Mouse (Mus musculus): ENCODE data around the gene Pde3b.
"Not testable (repeated sequence)": the region's sequence is repeated elsewhere in the genome, so short reads cannot be mapped to it uniquely, and the experiment has no call there.

The Pde3b gene

DNA sequence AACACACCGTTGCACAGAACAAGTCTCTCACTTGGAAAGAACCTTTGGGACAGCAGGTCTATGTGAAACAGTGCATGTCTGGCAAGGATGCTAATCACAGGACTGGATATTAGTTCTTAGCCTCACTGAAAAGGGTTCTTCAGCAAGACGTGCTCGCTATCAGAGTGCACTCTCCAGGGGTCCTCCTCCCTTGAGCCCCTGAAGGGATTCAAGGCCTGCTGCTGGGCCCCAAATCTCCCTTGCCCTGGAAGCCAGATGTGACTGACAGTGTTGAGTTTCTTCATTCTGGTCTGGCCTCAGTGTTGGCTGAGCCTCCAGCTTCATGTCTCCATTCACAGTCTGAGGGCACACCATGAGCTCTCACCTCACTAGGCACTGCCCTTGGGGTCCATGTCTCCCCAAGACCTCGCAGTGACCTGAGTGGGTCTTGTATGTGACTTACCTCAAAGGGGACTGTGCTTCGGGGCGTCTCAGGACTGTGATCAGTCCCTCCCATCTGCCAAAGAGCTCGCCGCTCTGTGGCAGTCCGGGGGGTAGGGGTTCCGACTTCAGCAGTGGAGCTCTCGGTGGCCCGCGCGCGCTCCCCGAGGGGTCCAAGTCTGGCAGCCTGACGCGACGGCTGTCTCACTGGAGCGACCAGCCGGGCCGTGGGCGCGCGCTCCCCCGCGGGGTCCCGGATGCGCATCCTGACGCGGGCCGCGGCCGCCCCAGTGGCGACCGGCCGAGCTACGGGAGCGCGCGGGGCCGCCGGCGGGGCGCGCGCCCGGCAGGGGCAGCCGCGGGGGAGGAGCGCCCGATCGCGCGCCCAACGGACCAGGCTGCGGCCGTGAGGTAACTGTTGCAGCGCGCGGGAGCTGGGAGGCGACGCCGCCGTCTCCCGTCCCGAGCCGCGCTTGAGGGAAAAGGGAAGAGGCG lies at the start of gene Pde3b:
Pde3b (plus strand) TSS at position 861 of the 915 bp plus-strand sequence.
- no peak for DNase-seq (ENCODE audit: low read depth)

DNA sequence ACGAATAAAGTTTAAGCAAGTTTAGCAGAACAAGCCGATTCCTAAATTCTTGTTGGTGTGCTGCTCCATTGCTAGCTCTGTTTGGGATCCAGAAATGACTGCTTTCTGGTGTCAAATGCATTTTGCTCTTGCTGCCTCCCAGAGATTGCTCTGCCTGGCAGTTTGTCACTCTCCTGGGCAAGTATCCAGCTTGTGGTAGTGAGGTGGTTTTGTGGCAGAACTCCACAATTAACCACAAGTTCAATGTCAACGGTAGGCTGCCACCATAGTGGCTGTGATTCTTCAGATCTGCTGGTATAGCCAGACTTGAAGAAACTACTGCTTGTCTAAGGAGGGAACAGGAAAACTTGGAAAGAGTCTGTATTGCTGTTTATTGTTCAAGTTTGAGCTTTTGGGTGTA lies 13.0 kb upstream of the Pde3b start:
- no peak for DNase-seq (ENCODE audit: low read depth)

DNA sequence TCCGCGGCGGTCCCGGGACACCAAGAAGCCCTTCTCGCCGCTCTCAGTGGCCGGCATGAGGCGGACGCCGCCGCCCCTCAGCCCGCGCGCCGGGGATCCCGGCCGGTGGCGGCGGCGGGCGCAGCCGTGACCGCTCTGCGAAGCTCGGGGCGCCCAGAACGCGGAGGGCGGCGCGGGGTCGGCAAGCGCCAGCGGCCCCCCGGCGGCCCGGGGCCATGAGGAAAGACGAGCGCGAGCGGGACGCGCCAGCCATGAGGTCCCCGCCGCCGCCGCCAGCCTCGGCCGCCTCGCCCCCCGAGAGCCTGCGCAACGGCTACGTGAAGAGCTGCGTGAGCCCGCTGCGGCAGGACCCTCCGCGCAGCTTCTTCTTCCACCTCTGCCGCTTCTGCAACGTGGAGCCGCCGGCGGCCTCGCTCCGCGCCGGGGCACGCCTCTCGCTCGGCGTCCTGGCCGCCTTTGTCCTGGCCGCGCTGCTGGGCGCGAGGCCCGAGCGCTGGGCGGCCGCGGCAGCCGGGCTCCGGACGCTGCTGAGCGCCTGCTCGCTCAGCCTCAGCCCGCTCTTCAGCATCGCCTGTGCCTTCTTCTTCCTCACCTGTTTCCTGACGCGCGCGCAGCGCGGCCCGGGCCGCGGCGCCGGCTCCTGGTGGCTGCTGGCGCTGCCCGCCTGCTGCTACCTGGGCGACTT lies 397 bp downstream of the Pde3b start:
- no peak for DNase-seq (ENCODE audit: low read depth)

GRCm38 (mm10) chr7:114416021-114416845 lies 1.2 kb downstream of the Pde3b start:
- DNase-seq (ENCODE audit: low read depth): no peak

- not testable (repeated sequence) for DNase-seq (ENCODE audit: low read depth)
These were observed 4.2 kb downstream of the Pde3b start for GRCm38 (mm10) chr7:114419331-114419730.

DNA sequence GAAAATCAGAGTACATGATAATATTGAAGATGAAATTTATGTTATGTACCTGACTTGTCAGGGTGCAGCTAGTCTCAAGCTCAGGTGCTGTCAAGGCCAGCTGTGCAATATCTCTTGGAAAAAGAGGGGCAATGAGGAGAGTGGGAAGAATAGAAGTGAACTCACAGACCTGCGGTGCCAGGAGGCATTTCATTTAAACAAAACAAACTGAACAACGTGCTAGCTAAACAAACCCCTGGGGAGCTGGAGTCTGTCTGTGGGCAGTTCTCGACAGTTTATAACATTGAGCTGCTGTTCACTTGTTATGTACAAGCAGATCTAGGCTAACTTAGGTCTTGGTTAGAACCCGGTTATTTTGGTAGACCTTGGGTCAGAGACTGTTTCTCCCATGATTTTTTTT lies 5.8 kb downstream of the Pde3b start:
- DNase-seq (ENCODE audit: low read depth): no peak

DNA sequence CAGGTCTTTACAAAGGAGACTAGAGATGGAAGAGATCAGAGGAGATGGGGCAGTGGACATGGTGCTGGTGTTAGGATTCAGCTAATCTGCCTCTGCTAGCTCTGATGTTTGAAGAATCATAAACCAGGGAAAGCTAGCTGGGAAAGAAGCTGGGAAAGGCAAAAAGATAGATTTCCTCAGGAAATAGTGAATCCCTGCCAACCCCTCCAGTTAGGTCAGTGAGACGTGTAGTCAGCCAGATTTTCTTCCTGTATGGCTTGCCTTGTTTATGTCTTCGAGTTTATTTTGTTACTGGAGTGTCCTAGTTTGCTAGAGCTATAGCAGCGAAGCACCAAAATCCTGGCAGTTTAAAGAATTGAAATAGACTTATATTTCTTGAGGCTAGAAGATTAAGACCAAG lies 7.1 kb downstream of the Pde3b start:
- DNase-seq (ENCODE audit: low read depth): no peak

DNA sequence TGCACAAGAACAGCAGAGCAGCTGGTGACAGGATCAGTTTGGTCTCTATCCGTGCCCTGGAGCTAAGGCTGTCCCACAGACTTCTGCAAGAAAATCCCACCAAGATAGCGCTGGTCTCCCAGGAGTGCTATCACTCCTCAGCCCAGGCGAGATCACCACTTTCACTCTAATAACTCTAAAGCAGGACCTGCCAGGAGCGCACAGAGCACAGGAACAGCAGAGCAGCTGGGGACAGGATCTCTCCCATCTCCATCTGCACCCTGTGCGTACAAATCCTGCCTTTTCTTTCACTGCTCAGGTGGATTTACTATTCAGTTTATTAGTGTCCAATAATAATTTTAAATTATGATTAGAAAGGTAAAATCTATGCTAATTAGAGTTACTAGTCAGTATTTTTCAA lies 14.7 kb downstream of the Pde3b start:
- no peak for DNase-seq (ENCODE audit: low read depth)

DNA sequence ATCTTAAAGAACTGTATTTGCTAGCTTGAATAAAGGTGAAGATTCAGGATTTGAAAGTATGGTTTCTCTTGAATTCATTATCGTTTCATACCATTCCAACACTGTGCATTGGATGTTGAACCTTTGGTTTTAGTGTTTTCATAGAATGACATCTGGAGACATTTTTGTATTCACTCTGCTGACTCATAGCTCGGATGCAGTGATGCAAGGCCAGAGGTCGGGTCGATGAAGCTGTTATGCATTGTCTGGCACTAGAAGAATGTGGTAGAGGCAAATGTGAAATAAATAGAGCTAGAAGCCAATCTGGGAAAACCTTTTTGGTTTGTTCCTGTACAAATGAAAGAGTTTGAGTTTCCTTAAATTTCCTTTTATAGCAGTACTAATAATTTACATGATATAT lies 16.9 kb downstream of the Pde3b start:
- no peak for DNase-seq (ENCODE audit: low read depth)

GRCm38 (mm10) chr7:114439726-114440125 lies 24.6 kb downstream of the Pde3b start:
- DNase-seq (ENCODE audit: low read depth): no peak

- DNase-seq (ENCODE audit: low read depth): no peak
These were observed 25.4 kb downstream of the Pde3b start for GRCm38 (mm10) chr7:114440494-114440893.

GRCm38 (mm10) chr7:114452876-114453275 lies 37.8 kb downstream of the Pde3b start:
- no peak for DNase-seq (ENCODE audit: low read depth)

DNA sequence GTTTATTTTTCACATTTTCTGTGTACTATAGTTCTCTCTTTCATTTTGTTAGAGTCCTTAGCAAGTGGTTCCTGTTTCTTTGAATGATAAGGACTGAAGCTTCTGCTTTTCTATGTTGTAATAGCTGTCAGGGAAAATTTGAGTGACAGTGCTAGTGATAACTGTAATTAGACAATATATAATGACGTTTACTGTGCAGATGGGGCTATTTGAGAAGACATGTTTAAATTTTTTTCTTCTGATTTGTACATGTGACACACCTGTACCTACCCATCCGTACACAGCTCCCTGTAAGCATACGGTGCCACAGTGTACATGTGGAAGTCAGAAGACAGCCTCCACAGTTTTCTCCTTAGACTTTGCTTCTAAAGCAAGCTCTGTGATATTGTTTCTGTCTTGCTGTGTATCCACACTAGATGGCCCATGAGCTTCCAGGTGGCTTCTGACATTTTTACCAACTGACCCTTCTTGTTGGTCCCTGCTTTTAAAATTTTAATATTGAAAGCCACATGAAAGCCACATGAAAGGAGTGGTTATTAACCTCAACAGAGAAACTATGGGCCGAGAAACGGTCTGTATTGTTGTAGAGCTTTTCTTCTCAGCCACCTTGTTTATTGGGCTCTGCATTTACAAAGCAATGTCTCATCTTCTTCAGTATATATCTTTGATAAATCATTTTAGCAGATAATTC lies 38.4 kb downstream of the Pde3b start:
- peak; percentile 25 for DNase-seq (ENCODE audit: low read depth)

DNA sequence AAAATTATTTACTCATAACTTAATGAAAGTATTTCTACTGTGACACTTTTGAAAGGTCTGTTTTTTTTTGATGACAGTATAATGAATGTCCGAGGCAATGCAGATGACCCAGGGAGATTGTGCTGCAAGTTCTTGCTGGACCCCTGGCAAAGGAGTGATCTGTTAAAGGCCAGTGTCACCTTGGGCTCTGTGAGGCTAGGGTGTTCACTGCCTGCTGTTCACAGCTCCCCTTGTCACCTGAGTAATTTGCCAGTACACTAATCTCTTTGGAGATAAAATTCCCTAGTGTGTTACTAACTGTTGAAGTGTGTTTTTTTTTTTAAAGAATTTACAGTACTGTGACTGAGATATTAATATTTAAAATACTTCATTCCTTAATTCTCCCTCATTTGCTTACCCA lies 39.8 kb downstream of the Pde3b start:
- DNase-seq (ENCODE audit: low read depth): no peak

DNA sequence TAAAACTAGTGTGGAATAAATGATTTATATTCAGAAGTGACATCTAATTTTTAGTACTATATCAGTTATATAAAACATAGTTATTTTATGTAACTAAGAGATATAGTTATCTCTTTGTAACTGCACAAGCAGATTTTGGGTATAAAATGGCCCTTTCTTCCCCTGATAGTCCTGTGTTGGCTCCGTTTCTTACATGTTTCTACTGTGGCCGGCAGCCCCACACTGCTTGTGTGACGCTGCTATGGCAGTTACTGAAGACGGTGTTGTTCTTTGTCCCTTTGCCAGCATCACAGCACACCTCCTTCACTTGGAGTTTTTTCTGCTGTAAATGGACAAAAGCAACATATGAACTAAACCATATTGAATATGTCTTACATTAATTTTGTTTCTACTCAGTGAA lies 41.8 kb downstream of the Pde3b start:
- DNase-seq (ENCODE audit: low read depth): no peak

DNA sequence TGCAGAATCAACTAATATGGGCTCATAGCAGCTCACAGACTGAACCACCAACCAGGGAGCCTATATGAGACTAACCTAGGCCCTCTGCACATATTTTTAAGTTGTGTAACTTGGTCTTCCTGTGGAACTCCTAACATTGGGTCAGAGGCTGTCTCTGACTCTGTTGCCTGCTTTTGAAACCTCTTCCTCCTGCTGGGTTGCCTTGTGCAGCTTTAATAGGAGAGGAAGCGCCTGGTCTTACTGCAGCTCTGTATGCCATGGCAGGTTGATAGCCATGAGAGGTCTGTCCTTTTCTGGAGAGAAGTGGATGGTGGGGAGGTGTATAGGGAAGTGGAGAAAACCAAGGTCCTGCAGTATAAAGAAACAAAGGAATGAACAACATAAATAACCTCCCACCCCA lies 44.8 kb downstream of the Pde3b start:
- DNase-seq (ENCODE audit: low read depth): no peak

GRCm38 (mm10) chr7:114461727-114462126 lies 46.6 kb downstream of the Pde3b start:
- DNase-seq (ENCODE audit: low read depth): no peak

DNA sequence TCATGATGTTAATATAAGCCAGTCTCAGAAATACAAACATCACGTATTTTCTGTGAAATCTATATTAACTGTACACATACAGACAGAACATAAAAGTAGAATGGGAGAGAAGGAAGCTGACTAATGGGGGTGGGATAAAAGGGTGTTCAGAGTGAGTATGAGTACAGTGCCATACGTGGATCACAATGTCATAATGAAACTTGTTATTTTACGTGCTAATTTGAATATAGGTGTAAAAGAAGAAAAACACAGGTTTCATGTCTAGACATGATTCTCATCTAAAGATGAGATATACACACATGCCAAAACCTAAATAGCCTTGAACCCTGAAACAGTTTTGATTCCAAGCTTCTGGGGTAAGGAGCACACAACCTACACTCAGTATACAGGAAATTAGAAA lies 51.3 kb downstream of the Pde3b start:
- DNase-seq (ENCODE audit: low read depth): no peak

DNA sequence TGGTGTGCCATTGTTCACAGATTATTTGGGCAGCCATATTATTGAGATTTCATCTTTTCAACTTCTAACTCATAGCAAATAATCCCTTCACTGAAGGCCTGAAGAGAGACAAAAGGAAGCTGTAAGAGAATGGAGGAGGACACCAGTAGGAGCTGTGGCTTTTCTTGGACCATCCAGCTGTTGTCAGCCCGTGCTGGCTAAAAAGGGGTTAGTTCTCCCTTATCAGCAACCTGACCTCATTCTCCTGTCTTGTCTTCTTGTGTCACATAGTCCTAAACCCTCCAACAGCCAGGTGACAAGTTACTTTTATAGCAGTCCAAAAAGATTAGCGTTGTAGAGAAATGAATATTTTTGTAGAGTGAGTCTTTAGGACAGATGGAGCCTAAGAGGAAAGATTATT lies 57.4 kb downstream of the Pde3b start:
- DNase-seq (ENCODE audit: low read depth): no peak

- no peak for DNase-seq (ENCODE audit: low read depth)
These were observed 59.8 kb downstream of the Pde3b start for GRCm38 (mm10) chr7:114474889-114475288.

DNA sequence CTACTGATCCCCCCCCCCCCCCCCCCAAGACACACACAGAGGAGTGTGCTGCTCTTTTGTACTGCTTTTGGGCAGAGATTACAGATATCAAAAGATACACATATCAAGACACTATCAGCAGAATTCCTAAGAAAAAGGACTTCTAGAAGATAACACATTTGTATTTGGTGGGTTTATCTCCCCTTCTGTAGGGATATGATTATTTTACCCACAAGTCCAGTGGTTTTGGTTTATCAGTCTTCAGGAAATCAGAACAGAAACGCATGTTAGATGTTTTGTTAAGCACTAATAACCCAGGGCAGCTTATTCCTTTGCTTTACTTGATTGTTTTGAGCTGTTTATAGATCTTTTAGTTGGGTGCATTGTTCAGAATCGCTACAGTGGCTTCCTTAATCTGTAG lies 62.8 kb downstream of the Pde3b start:
- no peak for DNase-seq (ENCODE audit: low read depth)

GRCm38 (mm10) chr7:114478901-114479300 lies 63.8 kb downstream of the Pde3b start:
- DNase-seq (ENCODE audit: low read depth): no peak

All from c-Kit-positive CD71-positive TER-119-negative erythroid progenitor cells, embryonic 14.5 days (primary cell).